Mouse (Mus musculus): ENCODE measurements around the gene Zzz3. TPM values are rescaled to one million over a fixed set of nuclear protein-coding genes. Genes with fewer than 3 reads are reported as not detected.

The Zzz3 gene
- polyA plus RNA-seq, 1 experiment from 2014 or later, result 44.0 TPM

DNA sequence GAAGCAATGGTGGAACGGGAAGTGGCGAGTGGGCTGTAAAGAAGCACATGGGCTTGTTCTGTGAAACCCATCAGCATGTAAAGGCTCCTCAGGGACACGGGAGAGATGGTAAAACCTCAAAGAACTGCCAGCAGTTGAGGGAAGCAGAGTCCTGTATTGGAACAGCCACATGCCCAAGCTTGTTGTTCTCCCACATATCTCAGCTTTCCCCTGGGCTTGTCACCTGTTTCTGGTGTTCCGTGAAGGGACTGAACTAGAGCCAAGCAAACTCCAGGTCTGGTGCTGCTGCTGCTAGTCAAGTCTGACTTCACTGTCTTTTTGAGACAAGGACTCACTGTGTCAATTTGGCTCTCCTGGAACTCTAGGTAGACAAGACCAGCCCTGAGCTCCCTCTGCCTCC lies 72.0 kb downstream of the Zzz3 start:
- Histone ChIP-seq H3K4me2 (ENCODE audit: low read length) (no peak overlapping the region), H3K4me1 (ENCODE audit: control insufficient read depth, insufficient read depth, low read length) (no peaks in the 10 kb centered on the region), H3K9me3 (replicated peaks; ENCODE audit: control insufficient read depth, low read length) (no peaks in the 10 kb centered on the region), H3K27ac (ENCODE audit: low read depth, low read length) (no peak overlapping the region), H3K27me3 (replicated peaks; ENCODE audit: control insufficient read depth, insufficient read depth, low read length) (no peaks in the 10 kb centered on the region), H3K4me3 (ENCODE audit: low read depth, low read length) (no peak overlapping the region), H3K9ac (ENCODE audit: low read length) (no peak overlapping the region), H3K36me3 (ENCODE audit: control insufficient read depth, insufficient read depth, low read length) (peaks cover 3% of the 10 kb centered on the region; the same call in 1 of the 2 replicates)
- ATAC-seq, result no peak
- DNase-seq (ENCODE audit: low spot score), result no peak
- 90% methylated on average over 4 of the region's 4 CpGs for WGBS

- H3K36me3 ChIP-seq (ENCODE audit: control insufficient read depth, insufficient read depth, low read length), result no peaks in the 10 kb centered on the region; the same call in 1 of the 2 replicates
- H3K9ac ChIP-seq (ENCODE audit: low read length), result no peak overlapping the region
- no peaks in the 10 kb centered on the region for H3K4me1 ChIP-seq (ENCODE audit: control insufficient read depth, insufficient read depth, low read length)
- ATAC-seq (no peak), DNase-seq (ENCODE audit: low spot score) (no peak)
- 91% methylated on average over 8 of the region's 8 CpGs for WGBS
- H3K27ac ChIP-seq (ENCODE audit: low read depth, low read length), result no peak overlapping the region
- H3K27me3 ChIP-seq (replicated peaks; ENCODE audit: control insufficient read depth, insufficient read depth, low read length), result no peaks in the 10 kb centered on the region
- H3K9me3 ChIP-seq (replicated peaks; ENCODE audit: control insufficient read depth, low read length), result no peaks in the 10 kb centered on the region
- H3K4me2 ChIP-seq (ENCODE audit: low read length), result no peak overlapping the region
- no peak overlapping the region for H3K4me3 ChIP-seq (ENCODE audit: low read depth, low read length)
Observed at GRCm38 (mm10) chr3:152468032-152468431, 72.8 kb downstream of the Zzz3 start.

- Histone ChIP-seq H3K27me3 (replicated peaks; ENCODE audit: control insufficient read depth, insufficient read depth, low read length) (no peaks in the 10 kb centered on the region), H3K4me2 (ENCODE audit: low read length) (no peak overlapping the region), H3K36me3 (ENCODE audit: control insufficient read depth, insufficient read depth, low read length) (no peaks in the 10 kb centered on the region), H3K4me3 (ENCODE audit: low read depth, low read length) (no peak overlapping the region), H3K4me1 (ENCODE audit: control insufficient read depth, insufficient read depth, low read length) (no peaks in the 10 kb centered on the region), H3K9ac (ENCODE audit: low read length) (no peak overlapping the region), H3K27ac (ENCODE audit: low read depth, low read length) (no peak overlapping the region), H3K9me3 (replicated peaks; ENCODE audit: control insufficient read depth, low read length) (no peaks in the 10 kb centered on the region)
- ATAC-seq (no peak), DNase-seq (ENCODE audit: low spot score) (no peak)
- 85% methylated on average over 12 of the region's 12 CpGs for WGBS
Observed at GRCm38 (mm10) chr3:152468569-152469041, 73.3 kb downstream of the Zzz3 start.

- no peaks in the 10 kb centered on the region for H3K9me3 ChIP-seq (replicated peaks; ENCODE audit: control insufficient read depth, low read length)
- no peaks in the 10 kb centered on the region for H3K36me3 ChIP-seq (ENCODE audit: control insufficient read depth, insufficient read depth, low read length)
- no peak overlapping the region for H3K9ac ChIP-seq (ENCODE audit: low read length)
- DNase-seq (ENCODE audit: low spot score) (no peak), ATAC-seq (no peak)
- H3K4me3 ChIP-seq (ENCODE audit: low read depth, low read length), result no peak overlapping the region
- H3K4me2 ChIP-seq (ENCODE audit: low read length), result no peak overlapping the region
- no peaks in the 10 kb centered on the region for H3K4me1 ChIP-seq (ENCODE audit: control insufficient read depth, insufficient read depth, low read length)
- 80% methylated on average over 18 of the region's 18 CpGs for WGBS
- no peaks in the 10 kb centered on the region for H3K27me3 ChIP-seq (replicated peaks; ENCODE audit: control insufficient read depth, insufficient read depth, low read length)
- no peak overlapping the region for H3K27ac ChIP-seq (ENCODE audit: low read depth, low read length)
Observed at GRCm38 (mm10) chr3:152469423-152470200, 74.3 kb downstream of the Zzz3 start.

DNA sequence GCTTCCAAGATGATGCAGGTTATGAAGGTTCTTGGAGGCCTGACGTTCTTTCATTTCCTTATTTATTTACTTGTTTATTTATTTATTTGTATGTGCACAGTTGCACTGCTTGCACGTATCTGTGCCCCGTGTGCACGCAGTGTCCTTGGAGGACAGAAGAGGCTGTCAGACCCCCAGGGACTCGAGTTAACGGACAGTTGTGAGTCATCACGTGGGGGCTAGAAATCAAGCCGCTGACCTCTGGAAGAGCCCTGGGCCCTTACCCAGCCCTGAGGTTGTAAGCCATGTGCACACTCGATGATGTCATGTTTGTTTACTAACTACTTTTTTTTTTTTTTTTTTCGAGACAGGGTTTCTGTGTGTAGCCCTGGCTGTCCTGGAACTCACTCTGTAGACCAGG lies 75.1 kb downstream of the Zzz3 start:
- H3K36me3 ChIP-seq (ENCODE audit: control insufficient read depth, insufficient read depth, low read length), result no peaks in the 10 kb centered on the region
- DNase-seq (ENCODE audit: low spot score) (no peak), ATAC-seq (no peak)
- H3K4me2 ChIP-seq (ENCODE audit: low read length), result no peak overlapping the region
- WGBS, result 86% methylated on average over 10 of the region's 10 CpGs
- H3K4me1 ChIP-seq (ENCODE audit: control insufficient read depth, insufficient read depth, low read length), result no peaks in the 10 kb centered on the region
- H3K27me3 ChIP-seq (replicated peaks; ENCODE audit: control insufficient read depth, insufficient read depth, low read length), result no peaks in the 10 kb centered on the region
- no peak overlapping the region for H3K4me3 ChIP-seq (ENCODE audit: low read depth, low read length)
- no peak overlapping the region for H3K9ac ChIP-seq (ENCODE audit: low read length)
- no peaks in the 10 kb centered on the region for H3K9me3 ChIP-seq (replicated peaks; ENCODE audit: control insufficient read depth, low read length)
- H3K27ac ChIP-seq (ENCODE audit: low read depth, low read length), result no peak overlapping the region

GRCm38 (mm10) chr3:152472676-152473075 lies 77.4 kb downstream of the Zzz3 start:
- DNase-seq (ENCODE audit: low spot score) (no peak), ATAC-seq (no peak)
- 90% methylated on average over 16 of the region's 16 CpGs for WGBS

DNA sequence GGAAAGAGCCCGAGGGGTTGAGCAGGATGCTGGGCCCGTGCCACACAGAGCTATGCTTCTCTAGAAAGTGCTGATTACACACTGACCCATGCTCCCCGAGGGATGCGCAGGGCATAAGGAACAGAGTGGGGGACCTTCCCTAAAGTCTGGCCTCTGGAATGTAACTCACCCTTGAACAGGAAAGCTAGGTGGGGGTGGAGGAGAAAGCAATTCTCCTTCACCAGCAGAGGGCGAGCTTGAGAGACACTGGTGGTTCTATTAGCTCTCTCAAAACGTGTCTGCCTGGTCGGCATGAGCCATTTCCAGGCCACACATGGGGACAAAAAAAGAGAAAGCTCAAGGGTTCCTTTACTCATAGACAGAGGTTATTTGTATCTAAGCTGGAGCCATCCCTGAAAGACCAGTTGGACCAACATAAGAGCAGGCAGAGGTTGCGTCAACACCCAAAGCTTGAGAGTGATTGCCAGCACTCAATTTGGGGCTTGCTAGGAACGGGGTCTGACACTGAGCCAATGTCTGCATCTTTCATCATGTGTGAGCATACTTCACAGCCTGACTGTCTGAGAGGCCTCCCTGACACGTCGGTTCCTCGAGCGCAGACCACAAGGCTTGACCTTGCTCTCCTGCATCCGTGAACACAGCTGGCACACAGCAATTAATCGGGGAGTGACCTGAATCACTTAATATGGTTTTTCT lies 79.5 kb downstream of the Zzz3 start:
- Histone ChIP-seq H3K9me3 (replicated peaks; ENCODE audit: control insufficient read depth, low read length) (no peaks in the 10 kb centered on the region), H3K4me2 (ENCODE audit: low read length) (no peak overlapping the region), H3K36me3 (ENCODE audit: control insufficient read depth, insufficient read depth, low read length) (no peaks in the 10 kb centered on the region), H3K4me3 (ENCODE audit: low read depth, low read length) (no peak overlapping the region), H3K27me3 (replicated peaks; ENCODE audit: control insufficient read depth, insufficient read depth, low read length) (no peaks in the 10 kb centered on the region), H3K4me1 (ENCODE audit: control insufficient read depth, insufficient read depth, low read length) (peaks cover 6% of the 10 kb centered on the region; the same call in 1 of the 2 replicates), H3K27ac (ENCODE audit: low read depth, low read length) (no peak overlapping the region), H3K9ac (ENCODE audit: low read length) (no peak overlapping the region)
- DNase-seq (ENCODE audit: low spot score) (peak; percentile 77), ATAC-seq (no peak)
- 64% methylated on average over 15 of the region's 15 CpGs for WGBS

More at GRCm38 (mm10) chr3:152472676-152473075, 77.4 kb downstream of the Zzz3 start:
- H3K4me1 ChIP-seq (ENCODE audit: control insufficient read depth, insufficient read depth, low read length), result no peaks in the 10 kb centered on the region
- no peak overlapping the region for H3K4me3 ChIP-seq (ENCODE audit: low read depth, low read length)
- H3K9me3 ChIP-seq (replicated peaks; ENCODE audit: control insufficient read depth, low read length), result no peaks in the 10 kb centered on the region
- no peak overlapping the region for H3K4me2 ChIP-seq (ENCODE audit: low read length)
- H3K36me3 ChIP-seq (ENCODE audit: control insufficient read depth, insufficient read depth, low read length), result no peaks in the 10 kb centered on the region
- H3K27ac ChIP-seq (ENCODE audit: low read depth, low read length), result no peak overlapping the region
- no peak overlapping the region for H3K9ac ChIP-seq (ENCODE audit: low read length)
- no peaks in the 10 kb centered on the region for H3K27me3 ChIP-seq (replicated peaks; ENCODE audit: control insufficient read depth, insufficient read depth, low read length)

GRCm38 (mm10) chr3:152475278-152475669 lies 80.0 kb downstream of the Zzz3 start:
- 79% methylated on average over 1 of the region's 1 CpGs for WGBS

GRCm38 (mm10) chr3:152475894-152476293 lies 80.6 kb downstream of the Zzz3 start:
- Histone ChIP-seq H3K27me3 (replicated peaks; ENCODE audit: control insufficient read depth, insufficient read depth, low read length) (no peaks in the 10 kb centered on the region), H3K9ac (ENCODE audit: low read length) (no peak overlapping the region), H3K4me2 (ENCODE audit: low read length) (no peak overlapping the region), H3K4me1 (ENCODE audit: control insufficient read depth, insufficient read depth, low read length) (peaks cover 6% of the 10 kb centered on the region; the same call in 1 of the 2 replicates), H3K9me3 (replicated peaks; ENCODE audit: control insufficient read depth, low read length) (no peaks in the 10 kb centered on the region), H3K36me3 (ENCODE audit: control insufficient read depth, insufficient read depth, low read length) (no peaks in the 10 kb centered on the region), H3K4me3 (ENCODE audit: low read depth, low read length) (no peak overlapping the region), H3K27ac (ENCODE audit: low read depth, low read length) (no peak overlapping the region)
- ATAC-seq (no peak), DNase-seq (ENCODE audit: low spot score) (no peak)
- WGBS, result 92% methylated on average over 3 of the region's 3 CpGs

More at GRCm38 (mm10) chr3:152475278-152475669, 80.0 kb downstream of the Zzz3 start:
- DNase-seq (ENCODE audit: low spot score) (no peak), ATAC-seq (no peak)
- Histone ChIP-seq H3K27me3 (replicated peaks; ENCODE audit: control insufficient read depth, insufficient read depth, low read length) (no peaks in the 10 kb centered on the region), H3K27ac (ENCODE audit: low read depth, low read length) (no peak overlapping the region), H3K36me3 (ENCODE audit: control insufficient read depth, insufficient read depth, low read length) (no peaks in the 10 kb centered on the region), H3K4me2 (ENCODE audit: low read length) (no peak overlapping the region), H3K9ac (ENCODE audit: low read length) (no peak overlapping the region), H3K4me1 (ENCODE audit: control insufficient read depth, insufficient read depth, low read length) (peaks cover 6% of the 10 kb centered on the region; the same call in 1 of the 2 replicates), H3K9me3 (replicated peaks; ENCODE audit: control insufficient read depth, low read length) (no peaks in the 10 kb centered on the region), H3K4me3 (ENCODE audit: low read depth, low read length) (no peak overlapping the region)

All from forebrain, embryonic 14.5 days (tissue).